Mouse (Mus musculus) induced T-regulatory cell, adult 2 months (primary cell): ENCODE results near the gene Gale.
"Not testable (repeated sequence)": the region's sequence is repeated elsewhere in the genome, so short reads cannot be mapped to it uniquely, and the experiment has no call there.

ENCODE experiments used
- DNase-seq: peaks from one replicate; pipeline ENCODE4 v3.0.0-alpha.2; 2012; ENCODE audit warnings: low read depth

The Gale gene

DNA sequence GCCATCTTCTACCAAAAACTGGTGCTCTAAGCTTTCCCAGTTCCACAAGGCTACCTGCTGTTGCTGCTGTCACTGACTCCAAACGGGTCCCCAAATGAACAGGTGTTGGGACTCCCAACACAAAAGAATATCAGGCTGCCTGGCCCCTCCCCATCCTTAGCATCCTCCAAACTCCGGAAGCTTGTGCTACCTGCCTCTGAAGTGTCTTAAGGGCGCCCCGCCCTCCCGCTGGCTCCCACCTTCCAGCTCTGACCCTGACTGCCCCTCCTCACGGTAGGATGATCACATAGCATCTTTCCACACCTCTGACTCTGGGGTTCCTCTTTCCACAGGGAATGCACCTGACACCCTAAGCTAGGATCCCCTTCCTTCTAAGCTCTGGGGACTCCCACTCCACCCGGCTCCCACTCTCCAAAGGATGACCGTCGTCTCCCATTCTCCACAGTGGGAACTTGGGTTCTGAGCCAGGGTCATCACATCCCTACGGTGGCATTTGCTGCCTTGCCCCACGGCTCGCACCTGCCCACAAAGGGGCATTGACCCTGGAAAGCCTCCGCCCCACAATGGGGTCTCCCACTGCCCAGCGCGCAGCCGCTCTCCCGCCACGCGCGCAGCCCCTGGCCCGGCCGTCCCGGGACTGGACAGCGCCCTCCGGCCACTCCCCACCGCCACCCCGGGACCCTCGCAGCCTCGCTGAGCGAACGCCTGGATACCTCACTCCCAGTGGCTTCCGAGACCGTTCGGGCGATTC, 8.5 kb downstream of the Gale start:
- DNase-seq: peak; percentile 68

- DNase-seq: peak; percentile 85
Measured at GRCm38 (mm10) chr4:135972556-135972906, 9.0 kb downstream of the Gale start, which contains the start of gene Lypla2. Lypla2 (minus strand) TSS chr4:135972626.

GRCm38 (mm10) chr4:135972911-135973811, 9.6 kb downstream of the Gale start:
- peak; percentile 60 for DNase-seq

DNA sequence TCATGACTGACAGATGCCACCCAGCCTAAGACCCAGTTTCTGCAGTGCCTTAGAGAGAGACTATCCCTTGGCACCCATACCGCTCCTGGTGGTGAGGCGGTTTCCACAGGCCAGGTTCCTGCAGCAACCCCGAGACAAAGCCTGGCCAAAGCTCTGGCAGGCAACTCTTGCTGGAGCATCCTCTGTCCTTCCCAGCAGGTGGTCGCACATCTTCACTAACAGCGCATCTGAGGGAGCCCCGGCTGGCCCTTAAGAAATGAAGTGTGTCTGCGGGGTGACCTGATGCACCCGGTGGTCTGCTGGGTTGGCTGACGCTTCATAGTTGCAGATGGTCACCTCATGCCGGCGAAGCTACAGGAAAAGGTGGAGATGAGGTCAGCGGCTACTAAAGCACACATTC, 12.6 kb downstream of the Gale start:
- no peak for DNase-seq

GRCm38 (mm10) chr4:135980223-135980622, 16.7 kb downstream of the Gale start:
- not testable (repeated sequence) for DNase-seq

DNA sequence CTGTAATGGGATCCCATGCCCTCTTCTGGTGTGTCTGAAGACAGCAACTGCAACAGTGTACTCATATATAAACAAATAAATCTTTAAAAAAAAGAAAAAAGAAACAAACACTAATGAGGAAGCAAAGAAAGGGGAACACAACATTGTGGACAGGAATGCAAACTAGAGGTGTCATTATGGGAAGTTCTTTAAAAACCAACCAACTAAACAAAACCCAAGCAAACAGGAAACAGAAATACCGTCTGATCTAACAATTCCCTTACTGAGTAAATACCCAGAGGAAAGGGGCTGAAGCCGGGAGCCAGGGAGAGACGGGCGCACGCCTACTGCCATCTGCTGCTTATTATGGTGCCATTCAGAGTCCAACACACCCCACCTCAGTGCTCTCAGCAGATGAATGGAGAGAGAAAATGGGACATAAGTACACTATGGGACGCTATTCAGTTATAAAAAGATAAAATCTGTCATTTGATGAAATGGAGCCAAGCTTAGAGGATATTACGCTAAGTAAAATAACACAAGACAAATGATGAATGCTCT, 18.1 kb downstream of the Gale start:
- no peak for DNase-seq

DNA sequence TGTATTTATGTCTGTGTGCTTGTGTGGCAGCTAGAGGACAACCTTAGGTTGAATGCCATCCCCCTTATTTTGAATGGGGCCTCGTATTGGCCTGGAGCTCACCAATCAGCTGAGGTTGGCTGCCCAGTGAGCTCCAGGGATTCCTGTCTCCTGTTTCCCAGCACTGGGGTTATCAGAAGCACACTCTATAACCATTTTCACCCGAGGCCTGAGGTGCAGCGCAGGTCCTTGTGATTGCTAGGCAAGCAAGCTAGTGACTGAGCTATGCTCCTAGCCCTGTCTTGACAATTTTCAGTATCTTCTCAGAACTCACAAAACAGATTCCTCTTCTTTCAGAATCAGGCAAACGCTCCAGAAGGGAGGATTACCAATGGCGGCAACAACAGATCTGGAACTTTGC, 21.0 kb downstream of the Gale start:
- no peak for DNase-seq

DNA sequence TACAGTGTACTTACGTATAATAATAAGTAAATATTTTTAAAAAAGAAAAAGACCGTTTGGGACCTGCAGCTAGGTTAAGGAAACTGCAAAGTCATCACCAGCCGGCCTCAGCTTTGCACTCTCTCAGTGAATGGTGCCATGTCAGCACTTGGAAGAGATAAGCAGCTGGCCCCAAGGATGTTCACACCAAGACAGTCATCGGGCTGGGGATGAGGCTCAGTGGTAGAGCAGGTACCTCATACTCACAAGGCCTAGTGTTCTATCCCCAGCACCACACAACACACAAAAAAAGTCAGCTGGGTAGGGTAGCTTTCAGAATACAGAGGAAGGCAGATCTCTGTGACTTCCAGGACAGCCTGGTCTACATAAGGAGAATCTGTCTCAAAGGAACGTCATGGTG, 21.7 kb downstream of the Gale start:
- no peak for DNase-seq

DNA sequence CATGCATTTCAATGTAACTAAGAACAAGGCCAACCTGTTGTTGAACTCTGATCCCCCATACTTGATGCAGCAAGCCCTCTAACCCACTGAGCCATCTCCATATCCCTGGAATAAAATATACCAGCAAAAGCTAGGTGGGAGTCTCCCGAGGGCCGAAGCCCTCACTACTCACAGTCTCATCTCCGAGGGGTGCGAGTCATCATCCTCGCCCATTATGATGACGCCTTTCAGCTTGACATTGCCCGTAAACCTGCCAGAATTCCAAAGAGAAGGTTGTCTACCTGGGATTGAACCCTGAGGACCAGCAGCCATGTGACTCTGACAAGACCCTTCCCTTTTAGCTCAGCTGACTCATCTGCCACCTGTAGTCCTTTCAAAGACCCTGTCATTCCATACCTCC, 22.2 kb downstream of the Gale start:
- DNase-seq: no peak

GRCm38 (mm10) chr4:135986301-135986942, 22.9 kb downstream of the Gale start:
- peak; percentile 47 for DNase-seq

DNA sequence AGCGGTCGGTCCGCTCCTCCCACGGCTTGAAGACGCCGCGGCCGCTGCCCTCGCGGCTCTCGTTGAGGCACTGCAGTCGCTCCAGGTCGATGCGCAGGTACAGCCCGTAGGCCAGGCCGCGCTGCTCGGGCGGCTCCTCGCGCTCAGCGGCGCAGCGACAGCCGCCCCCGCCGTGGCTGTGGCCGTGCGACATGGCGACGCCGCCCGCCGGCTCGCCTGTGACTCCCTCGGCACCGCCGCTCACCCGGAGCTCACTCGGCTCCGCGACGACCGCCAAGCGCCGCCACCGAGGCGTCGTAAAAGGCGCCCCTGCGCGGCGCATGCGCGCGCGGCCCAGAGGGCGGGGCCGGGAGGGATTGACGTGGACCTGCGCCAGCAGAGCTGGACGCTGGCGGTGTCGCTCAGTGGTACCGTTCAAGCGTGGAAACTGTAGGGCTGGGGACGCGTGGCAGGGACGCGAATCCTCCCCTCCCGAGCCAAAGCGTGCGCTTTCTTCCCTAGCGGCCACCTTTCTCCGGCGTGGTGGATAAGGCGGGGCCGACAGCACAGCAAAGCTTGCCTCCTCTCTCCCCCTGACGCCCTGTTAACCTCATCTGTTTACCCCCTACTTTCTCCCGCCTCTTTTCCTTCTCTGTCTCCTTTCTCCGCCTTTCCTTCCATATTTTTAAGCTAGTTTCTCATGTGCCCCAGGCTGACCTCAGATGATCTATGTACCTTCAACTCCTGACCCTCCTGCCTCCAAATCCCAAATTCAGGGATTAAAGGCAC, 23.6 kb downstream of the Gale start, which contains the start of gene Pithd1:
Gene Pithd1 (minus strand): TSS at position 322 of the 768 bp plus-strand sequence.
- DNase-seq: peak; percentile 96

GRCm38 (mm10) chr4:135987714-135988113, 24.2 kb downstream of the Gale start:
- DNase-seq: no peak

GRCm38 (mm10) chr4:135993941-135994340, 30.4 kb downstream of the Gale start:
- DNase-seq: no peak

- no peak for DNase-seq
Measured at GRCm38 (mm10) chr4:135995118-135995517, 31.6 kb downstream of the Gale start.

DNA sequence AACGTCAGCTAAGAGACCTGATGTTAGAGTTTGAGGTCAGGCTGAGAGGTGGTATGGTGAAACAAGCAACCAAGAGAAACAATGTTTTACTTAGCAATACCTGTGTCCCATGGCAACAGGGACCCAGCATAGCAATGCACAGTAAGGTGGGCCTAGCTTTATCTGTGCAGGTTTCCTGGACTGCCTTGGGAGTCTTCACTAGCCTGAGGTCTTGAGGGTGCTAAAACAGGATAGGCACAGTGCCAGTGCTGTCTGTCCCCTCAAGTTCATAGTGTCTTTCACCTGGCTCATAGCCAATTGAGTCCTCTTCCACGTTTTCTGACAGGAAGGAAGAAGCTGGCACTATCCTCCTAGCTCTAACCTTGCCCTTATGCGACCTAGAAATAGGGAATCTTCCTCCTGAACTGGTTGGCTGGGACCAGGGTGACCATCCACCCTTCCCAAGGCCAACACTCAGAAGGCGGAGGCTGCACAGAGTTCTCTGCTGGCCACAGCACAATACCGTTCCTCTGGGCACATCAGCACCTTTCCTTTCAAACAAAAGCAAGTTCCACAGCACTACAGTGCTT, 40.7 kb downstream of the Gale start:
- DNase-seq: no peak

- no peak for DNase-seq
Measured at GRCm38 (mm10) chr4:136004921-136005320, 41.4 kb downstream of the Gale start.

DNA sequence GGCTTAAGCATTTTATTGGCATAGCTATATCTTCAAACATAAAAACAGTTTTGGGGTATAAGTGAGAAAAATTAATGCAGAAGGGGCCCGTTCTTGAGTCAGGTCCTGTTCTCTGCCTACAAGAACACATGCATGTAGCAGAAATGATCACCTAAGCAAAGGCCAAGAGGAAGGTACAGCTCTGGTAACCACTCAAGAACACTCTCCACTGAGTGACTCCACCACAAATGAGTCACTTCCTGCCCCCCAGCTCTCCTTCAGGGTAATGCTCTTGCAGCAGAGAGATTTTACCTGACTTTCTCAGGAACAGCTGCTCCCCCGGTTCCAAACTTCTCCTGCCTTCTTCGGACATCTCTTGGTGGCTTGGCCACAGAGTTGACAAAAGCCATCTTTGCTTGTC, 43.3 kb downstream of the Gale start:
- peak; percentile 67 for DNase-seq

- no peak for DNase-seq
Measured at GRCm38 (mm10) chr4:136008782-136009447, 45.4 kb downstream of the Gale start.

DNA sequence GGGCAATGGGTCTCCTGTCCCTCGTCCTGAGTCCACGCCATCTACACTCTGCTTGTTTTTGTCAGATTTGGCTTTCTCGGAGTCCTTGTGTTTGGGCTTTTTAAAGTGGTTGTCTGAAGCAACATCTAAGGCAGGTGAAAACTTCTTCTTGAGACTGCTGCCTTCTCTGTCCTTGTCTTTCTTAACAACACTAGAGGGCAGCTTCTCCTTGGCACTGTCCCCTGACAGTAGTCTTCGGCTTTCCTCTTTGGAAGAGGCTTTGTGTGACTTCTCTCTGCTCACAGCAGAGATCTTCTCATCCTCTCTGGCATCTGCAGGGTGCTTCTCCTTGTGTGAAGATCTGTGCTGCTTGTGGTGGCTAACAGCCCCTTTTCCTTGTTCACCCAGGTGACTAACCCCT, 47.1 kb downstream of the Gale start:
- no peak for DNase-seq

DNA sequence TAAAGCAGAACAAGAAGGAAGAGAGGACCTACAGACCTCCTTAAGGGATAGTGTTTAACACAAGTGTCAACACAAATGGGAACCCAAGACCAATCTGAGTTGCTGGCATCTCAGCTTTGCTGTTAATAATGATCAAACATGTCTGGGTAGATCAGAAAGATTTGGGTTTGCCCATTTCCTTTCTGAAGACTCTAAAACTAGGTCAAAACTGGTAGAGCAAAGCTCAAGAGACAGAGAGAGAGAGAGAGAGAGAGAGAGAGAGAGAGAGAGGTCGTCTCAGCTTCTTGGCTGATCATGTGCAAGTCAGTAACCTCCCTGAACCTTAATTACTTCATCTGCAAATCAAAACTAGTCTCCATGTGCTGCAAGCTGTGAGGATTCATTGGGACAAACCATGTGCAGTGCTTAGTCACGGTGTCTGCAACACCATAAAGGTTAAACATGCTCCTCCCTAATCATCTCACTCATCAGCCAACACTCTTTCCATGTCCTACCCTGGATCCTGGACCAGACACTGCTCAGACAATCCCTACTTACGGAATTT, 52.6 kb downstream of the Gale start:
- DNase-seq: peak; percentile 60
